Mouse (Mus musculus) brain, embryonic 14.5 days (tissue): Measurements from ENCODE around the gene Pld4.
"Not testable (repeated sequence)": the region's sequence is repeated elsewhere in the genome, so short reads cannot be mapped to it uniquely, and the experiment has no call there.

Experiments
- CTCF ChIP-seq: fragments of 200-500 bp; IDR thresholded peaks from 2 replicates; pipeline ENCODE4 v1.5.1; 2012; ENCODE audit warnings: inconsistent platforms, mild to moderate bottlenecking, moderate library complexity, borderline replicate concordance; ENCODE audit not compliant: insufficient read depth, insufficient read length; ENCODE audit errors: extremely low read depth
- POLR2A ChIP-seq: fragments of 200-500 bp; IDR thresholded peaks from 2 replicates; pipeline ENCODE4 v1.6.1; 2012; ENCODE audit warnings: mild to moderate bottlenecking, inconsistent platforms, borderline replicate concordance; ENCODE audit not compliant: poor library complexity, insufficient read depth, insufficient read length, severe bottlenecking; ENCODE audit errors: extremely low read depth

- TF ChIP-seq CTCF, POLR2A: not testable (repeated sequence)
Measured at GRCm38 (mm10) chr12:112816866-112817265, 56.4 kb downstream of the Pld4 start.
